Mouse (Mus musculus) gastrocnemius, postnatal 36 days (tissue): ENCODE results near the gene Olfr420. TPM values are rescaled to one million over a fixed set of nuclear protein-coding genes. Genes with fewer than 3 reads are reported as not detected.

Experiments used
- DNase-seq, 2 experiments: peaks; one replicate each; pipeline ENCODE4 v3.0.0; 2022
- intact Hi-C: fragments of 180-260 bp; cut with DNase I; formaldehyde crosslinking; loops from one replicate; pipeline ENCODE4 v1.15.1; 2025
- long read RNA-seq, 2 experiments: library from polyadenylated mRNA; stranded (forward); transcript quantifications; one replicate each; pipeline ENCODE4 v2.0.0; 2021
- total RNA-seq, 2 experiments: library from RNA; stranded (reverse); gene quantifications; 2 replicates each; pipeline ENCODE4 v1.2.3; 2021

Gene Olfr420
- not detected for total RNA-seq
- long read RNA-seq, experiment 1, result 0 reads
- long read RNA-seq, experiment 2, result 0 reads

DNA sequence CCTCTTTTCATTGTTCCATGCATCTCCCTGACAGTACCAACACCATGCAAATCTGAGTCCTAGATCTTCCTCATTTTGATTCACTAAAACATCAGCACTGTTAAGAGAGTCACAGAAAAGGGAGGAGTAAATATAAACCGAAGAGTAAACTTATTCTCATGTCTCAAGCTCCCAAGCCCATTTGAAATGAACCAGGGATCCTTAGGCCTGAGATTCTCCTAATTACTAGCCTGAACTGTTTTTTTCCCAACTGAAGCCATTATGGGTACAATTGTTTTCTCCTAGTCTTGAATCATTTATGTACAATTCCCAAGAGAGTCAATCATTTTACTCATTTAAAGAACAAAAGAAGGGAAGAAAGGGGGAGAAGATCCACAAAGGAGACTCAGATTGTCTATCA is at the start of gene Olfr420:
Gene Olfr420 (plus strand): TSS at position 301 of the 400 bp plus-strand sequence.
- intact Hi-C loops, result no loop called here
- no peak for DNase-seq

DNA sequence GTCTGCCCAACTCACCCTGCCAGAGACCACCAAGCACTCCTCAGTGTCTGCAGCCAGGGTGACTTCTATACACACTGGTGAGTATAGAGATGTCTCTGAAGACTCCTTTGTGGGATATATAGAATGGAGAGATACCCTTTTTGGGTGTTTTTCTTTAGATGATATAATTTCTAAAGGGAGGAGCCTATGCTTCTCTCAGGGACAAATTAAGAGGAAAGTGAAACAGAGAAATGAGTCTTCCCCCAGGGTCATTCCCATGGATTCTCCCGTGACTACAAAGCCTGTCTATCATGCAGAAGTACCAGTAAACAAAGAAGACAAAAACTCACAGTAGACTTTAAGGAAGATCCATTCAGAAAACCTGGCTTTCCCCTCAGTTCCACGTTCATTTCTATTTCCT is 34.4 kb upstream of the Olfr420 start, which contains the start of gene Olfr231:
Gene Olfr231 (minus strand): TSS at position 101 of the 400 bp plus-strand sequence.
- no peak for DNase-seq
- intact Hi-C loops, result no loop called here

DNA sequence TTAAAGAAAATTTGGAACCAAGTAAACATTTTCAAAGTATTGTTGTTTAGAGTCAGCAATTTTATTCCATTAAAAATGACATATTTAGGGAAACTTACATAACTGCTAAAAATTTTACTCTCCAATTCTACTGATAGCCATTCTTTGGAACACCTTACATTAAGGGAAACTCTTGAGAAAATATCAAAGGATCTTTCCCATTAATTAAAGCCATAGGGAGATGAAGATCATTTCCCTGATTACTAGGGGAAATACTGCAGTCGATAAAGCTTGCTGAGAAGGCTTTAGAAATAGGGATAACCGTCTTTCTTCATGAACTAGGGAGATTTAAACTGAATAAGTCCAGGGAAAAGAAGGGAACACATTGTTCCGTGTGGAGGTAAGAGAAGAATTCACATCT is 24.2 kb upstream of the Olfr420 start, which contains the start of gene Olfr424:
Gene Olfr424 (plus strand): TSS at position 301 of the 400 bp plus-strand sequence.
- DNase-seq, result no peak
- intact Hi-C loops, result no loop called here

DNA sequence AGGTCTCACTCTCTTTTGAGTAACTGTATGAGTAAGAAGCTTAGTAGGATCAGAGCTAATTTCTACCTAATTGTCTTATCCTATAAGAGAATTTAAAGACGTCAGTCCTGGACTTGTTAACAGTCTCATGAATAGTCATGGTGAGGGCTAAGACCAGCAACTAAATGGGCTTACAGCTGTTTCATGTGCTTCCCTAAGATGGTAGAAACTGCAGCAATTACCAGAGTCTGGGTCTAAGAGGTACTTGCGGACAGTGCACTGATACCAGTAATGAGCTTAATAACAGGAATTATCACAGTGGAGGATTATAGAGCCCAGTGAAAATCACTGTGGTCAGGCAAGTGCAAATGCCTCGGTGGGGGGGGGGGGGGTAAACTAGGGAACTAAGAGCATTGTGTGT is 23.4 kb upstream of the Olfr420 start:
- intact Hi-C loops, result no loop called here
- DNase-seq, result no peak

DNA sequence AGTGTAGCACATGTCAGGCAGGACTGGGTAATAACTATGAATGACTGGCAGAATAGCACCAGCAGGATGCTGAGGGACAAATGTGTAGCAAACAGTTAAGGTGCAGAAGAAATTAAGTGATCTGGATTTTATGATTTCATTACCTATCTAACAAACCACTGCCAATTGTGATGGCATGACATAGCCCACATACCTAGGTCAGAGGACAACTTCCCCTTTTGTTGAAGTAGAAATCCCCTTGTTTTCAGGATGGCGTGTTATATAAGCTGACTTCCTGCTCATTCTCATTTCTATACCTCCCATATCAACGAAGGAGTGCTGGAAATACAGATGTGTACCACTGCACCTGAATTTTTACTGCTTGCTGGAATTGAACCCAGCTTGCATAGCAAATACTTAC is 14.0 kb upstream of the Olfr420 start:
- intact Hi-C loops, result no loop called here
- DNase-seq, result no peak

DNA sequence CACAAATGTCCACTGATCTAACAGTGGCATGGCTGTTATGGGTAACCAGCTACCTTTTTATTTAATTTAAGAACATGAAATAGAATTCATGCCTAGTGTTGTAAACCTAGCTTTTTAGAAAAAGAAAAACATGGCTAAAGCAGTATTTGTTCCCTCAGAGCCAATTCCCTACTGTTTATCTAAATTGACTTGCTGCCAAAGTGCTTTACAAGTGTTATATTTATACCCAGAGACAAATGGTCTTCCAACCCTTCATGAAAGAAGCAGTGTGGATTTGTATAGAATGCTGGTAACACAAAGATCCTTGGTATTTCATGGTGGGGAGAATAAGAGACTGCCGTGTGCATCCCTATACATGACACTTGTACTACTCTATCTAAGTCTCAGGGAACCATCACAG is 8.7 kb upstream of the Olfr420 start:
- intact Hi-C loops, result no loop called here
- no peak for DNase-seq

DNA sequence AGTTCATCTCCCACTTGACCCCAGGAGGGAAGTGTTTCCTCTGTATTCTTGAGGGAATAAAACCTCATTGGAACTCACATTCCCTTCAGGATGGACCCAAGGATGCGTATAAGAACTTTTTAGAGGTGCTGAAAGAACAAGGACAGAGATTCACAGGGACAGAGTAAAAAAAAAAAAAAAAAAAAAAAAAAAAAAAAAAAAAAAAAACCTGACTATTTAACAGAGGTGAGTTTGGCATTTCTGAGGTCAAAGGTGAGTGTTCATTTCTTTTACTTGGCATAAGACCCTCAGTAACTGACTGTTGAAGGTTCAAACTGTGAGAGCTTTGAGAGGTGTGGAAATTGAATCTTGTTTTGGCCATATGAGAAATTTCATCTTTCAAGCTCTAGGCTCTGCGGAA is 6.1 kb upstream of the Olfr420 start:
- intact Hi-C loops, result no loop called here
- no peak for DNase-seq

DNA sequence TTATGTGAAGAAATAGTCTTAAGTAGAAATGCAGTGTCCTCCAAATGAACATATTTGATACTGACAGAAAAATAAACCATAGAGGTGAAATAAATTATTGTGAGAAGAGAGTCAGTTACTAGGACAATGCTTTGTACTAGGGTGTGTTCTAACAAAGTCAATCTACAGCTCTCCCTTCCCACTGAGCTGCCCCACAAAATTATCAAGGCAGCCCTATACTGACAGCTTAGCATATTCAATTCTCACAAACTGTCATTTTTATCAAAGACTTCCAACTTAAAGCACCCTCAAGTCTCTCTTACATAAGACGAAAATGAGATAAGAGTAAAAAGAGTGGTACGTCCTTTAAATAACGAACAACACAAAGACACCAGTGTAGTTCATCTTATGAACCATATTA is 2.2 kb downstream of the Olfr420 start:
- DNase-seq, result no peak
- intact Hi-C loops, result no loop called here

DNA sequence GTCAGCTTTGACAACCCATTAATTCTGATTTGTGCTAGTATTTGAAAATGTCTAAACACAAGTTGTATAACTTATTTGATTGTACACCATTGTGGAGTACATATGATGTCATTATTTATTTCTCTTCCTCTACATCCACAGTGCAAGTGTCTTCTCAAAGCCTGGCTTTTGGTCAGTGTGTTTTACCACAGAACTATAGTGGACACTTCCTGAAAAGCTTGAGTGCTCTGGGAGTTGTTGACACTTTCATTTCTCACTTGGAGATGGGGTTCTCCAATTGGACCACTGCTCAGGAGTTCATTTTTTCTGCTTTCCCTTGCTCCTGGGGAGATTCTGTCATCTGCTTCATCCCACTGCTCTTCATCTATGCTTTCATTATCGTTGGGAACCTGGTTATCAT is 3.1 kb downstream of the Olfr420 start:
- intact Hi-C loops, result no loop called here

DNA sequence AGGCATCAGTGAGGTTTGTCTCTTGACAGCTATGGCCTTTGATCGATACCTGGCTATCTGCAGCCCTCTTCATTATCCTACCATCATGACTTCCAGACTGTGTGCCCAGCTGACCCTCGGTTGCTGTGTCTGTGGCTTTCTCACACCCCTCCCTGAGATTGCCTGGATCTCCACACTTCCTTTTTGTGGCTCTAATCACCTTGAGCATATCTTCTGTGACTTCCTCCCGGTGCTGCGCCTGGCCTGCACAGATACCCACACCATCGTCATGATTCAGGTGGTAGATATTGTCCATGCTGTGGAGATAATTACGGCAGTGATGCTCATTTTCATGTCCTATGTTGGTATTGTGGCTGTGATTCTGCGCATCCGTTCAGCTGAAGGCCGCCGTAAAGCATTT is 3.7 kb downstream of the Olfr420 start:
- intact Hi-C loops, result no loop called here
- DNase-seq, result no peak

More for the DNA sequence above, 3.1 kb downstream of the Olfr420 start:
- DNase-seq, result no peak

DNA sequence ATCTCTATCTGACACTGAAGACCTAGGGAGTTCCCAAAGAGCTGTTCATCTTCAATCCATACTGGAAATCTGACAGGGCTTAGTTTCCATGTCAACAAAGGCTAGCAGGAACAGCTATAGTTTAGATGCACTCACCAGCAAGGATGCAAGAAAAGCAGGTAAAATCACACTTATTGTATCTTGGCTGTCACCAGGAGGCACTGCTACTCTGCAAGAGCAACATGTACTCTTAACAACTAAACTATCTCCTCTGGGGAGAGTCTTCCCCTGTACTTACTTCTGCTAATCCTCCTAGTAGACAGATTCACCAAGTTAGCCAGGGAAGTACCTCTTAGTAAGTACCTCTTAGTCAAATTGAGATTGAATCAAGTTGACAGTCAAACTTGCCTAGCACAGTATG is 13.6 kb downstream of the Olfr420 start:
- intact Hi-C loops, result no loop called here
- DNase-seq, result no peak

DNA sequence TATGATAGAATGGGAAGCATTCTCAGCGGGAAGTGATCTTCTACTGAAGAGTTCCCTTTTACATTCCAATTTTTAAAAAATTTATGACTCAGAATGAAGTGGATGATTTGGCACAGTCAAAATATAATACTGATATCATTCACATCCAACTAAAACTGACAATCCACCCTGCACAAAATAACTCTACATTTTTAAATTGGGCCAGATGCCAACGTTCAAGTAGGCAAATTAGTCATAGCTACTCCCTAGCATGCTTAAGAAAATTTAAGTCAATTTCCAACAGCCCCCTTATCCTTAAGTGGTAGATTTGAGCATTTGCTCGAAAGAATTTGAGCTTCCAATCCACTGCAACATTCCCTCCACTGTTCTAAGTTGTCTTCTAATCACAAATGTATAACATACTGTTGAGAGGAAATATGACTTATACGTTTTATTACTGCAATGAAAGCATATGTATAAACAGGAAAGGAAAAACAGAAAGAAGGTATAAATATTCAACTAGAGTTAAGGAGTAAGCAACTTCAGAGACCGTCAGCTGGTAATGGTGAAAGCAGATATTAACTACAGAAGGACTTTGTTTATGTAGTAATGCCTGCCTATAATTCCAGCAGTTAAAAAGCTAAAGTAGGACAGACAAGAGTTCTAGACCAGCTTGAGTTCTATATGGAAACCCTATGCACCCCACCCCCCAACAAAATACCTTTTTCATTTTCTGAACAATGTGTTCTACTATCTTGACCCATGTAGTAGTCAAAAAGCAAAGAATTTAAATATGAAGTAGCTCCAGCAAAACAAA is 15.5 kb downstream of the Olfr420 start:
- DNase-seq, result no peak
- intact Hi-C loops, result no loop called here

DNA sequence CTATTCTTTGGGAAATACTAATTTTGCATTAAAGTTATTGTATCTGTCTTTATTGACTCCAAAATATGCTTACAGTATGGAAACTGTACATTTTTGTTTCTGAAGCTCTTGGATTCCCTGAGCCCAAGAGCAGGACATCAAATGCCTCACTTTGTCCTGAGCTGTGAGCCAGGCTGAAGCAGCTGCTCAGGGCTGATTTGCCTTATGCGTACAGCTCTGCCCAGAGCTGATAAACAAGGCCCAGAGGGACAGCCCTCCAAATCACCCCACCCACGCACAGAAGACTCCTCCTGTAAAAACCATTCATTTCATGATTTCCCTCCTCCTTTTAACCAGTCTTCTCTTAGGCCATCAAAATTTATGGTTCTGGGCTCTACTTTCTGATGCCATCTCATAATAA is 16.1 kb downstream of the Olfr420 start:
- peak in 1 of 2 experiments; percentile 9 for DNase-seq
- intact Hi-C loops, result no loop called here

DNA sequence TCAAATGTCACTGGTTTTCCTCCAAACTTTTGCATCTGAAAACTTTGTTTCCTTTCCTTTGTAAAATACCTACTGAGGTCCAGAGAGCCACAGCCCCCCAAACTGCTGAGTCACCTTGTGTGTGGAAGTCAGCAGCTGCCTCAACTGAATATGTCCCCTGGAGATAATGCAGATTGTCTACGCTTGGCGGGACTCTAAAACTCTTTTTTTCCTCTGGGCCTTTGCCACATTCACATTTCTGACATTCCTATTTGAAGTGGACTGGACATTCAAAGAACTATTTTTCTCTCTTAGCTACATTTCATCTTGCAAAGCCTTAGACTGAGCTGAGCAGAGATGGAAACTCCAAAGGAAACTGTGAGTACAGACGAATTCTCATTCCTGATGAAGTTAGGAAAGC is 17.2 kb downstream of the Olfr420 start, which contains the start of gene Spta1:
Gene Spta1 (plus strand): TSS at position 172 of the 400 bp plus-strand sequence.
- DNase-seq, result no peak
- intact Hi-C loops, result no loop called here

DNA sequence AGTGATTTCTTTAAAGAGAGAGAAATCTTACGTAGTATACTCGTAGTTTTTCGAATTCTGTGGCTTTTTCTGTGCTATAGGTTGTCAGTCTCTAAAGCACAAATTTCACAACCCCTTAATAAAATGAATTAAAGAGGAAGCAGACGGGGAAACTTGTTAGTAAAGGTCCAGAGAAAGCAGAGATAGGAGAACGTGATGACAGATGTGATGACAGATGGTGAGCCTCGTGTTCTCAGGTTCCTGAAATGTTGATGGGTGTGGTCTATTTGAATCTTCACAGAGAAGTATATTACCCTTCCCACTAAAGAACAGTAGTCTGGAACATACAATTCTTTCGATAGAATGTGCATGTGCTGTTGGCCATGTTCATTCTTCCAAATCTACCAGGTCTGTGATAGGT is 49.3 kb downstream of the Olfr420 start:
- no peak for DNase-seq
- intact Hi-C loops, result no loop called here

Other genes starting within 250 kb of the Olfr420 start
- gene Ifi211, start 242.6 kb upstream of the Olfr420 start, total RNA-seq, result 1 to 10 TPM in 1 of 2 experiments, under 1 TPM in 1; 0.84 to 1.2 TPM
- gene Mndal, start 213.1 kb upstream of the Olfr420 start, total RNA-seq, result 1 to 10 TPM; 2.7 to 5.2 TPM
- 1 to 10 TPM; 3.3 to 3.9 TPM for gene Ifi203, start 213.0 kb upstream of the Olfr420 start, total RNA-seq
- gene Ifi202b, start 172.9 kb upstream of the Olfr420 start, total RNA-seq, result not detected
- 1 to 10 TPM; 6.5 to 8.5 TPM for gene Ifi205, start 123.8 kb upstream of the Olfr420 start, total RNA-seq
- gene Olfr433, start 114.9 kb upstream of the Olfr420 start, total RNA-seq, result not detected
- not detected for gene Olfr432, start 106.4 kb upstream of the Olfr420 start, total RNA-seq
- not detected for gene Olfr430, start 89.0 kb upstream of the Olfr420 start, total RNA-seq
- gene Olfr429, start 71.3 kb upstream of the Olfr420 start, total RNA-seq, result not detected
- not detected for gene Olfr427, start 58.7 kb upstream of the Olfr420 start, total RNA-seq
- gene Olfr231, start 34.5 kb upstream of the Olfr420 start, total RNA-seq, result not detected
- not detected for gene Olfr424, start 24.1 kb upstream of the Olfr420 start, total RNA-seq
- under 1 TPM; 0.15 to 0.18 TPM for gene Spta1, start 17.1 kb downstream of the Olfr420 start, total RNA-seq
- not detected for gene Olfr419, start 96.4 kb downstream of the Olfr420 start, total RNA-seq
- gene Mptx1, start 174.9 kb downstream of the Olfr420 start, total RNA-seq, result not detected
- gene Olfr417, start 209.5 kb downstream of the Olfr420 start, total RNA-seq, result not detected
- not detected for gene Olfr248, start 235.4 kb downstream of the Olfr420 start, total RNA-seq